Mouse (Mus musculus): ENCODE results near the gene Gga1. TPM values are rescaled to one million over a fixed set of nuclear protein-coding genes. Genes with fewer than 3 reads are reported as not detected.

Gga1 gene
- polyA plus RNA-seq, 1 experiment from 2014 or later: 47.1 TPM

DNA sequence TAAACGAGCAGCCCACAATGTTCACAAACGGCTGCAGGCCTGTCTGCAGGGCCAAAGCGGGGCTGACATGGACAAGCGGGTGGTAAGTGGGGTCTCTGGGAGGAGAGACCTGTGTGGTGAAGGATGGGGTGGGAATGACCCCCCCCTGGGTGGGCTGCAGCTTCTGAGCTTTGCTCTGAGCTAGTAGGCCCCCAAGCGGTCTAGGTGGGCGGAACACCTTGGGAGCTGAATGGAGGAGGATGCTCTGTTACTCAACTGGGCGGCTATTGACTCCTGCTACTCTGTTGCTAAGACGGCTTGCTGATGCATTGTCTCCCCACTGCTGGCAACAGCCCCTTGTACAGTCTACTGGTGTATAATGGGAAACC is 24.4 kb downstream of the Gga1 start:
- Histone ChIP-seq H3K27me3 (replicated peaks) (no peaks in the 10 kb centered on the region), H3K36me3 (peaks cover 25% of the 10 kb centered on the region), H3K4me1 (peaks cover 45% of the 10 kb centered on the region), H3K9ac (0 out of 2 replicates have a peak overlapping the region, but pooled peaks have one; percentile 84), H3K9me3 (no peaks in the 10 kb centered on the region), H3K4me3 (replicated peaks) (peak overlapping the region; percentile 86), H3K4me2 (peak overlapping the region; percentile 83), H3K27ac (peak overlapping the region; percentile 84)
- ATAC-seq (ENCODE audit: insufficient read depth, low FRiP score, low read depth): no peak
- 38% methylated on average over 8 of the region's 8 CpGs for WGBS

DNA sequence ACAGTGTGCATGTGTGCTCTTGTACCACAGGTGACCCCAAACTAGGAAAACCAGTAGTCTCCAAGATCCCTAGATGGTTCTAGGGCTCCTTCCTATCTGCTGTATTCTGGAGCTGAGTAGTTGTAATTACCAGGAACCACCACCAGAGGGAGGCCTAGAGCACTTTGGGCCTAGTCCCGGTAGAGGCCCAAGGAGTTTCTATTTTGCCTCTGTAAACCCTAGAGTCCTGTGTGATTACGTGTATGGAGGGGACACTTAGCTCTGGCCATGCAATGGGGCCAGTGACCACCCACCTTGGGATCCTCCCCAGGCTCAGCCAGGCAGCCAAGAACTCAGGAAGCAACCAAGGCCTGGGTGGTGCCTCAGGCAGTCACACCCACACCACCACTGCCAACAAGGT is 26.3 kb downstream of the Gga1 start:
- H3K4me1 ChIP-seq: peaks cover 32% of the 10 kb centered on the region
- ATAC-seq (ENCODE audit: insufficient read depth, low FRiP score, low read depth): 0 out of 2 replicates have a peak, but pooled peaks have one; percentile 3
- peaks cover 40% of the 10 kb centered on the region for H3K36me3 ChIP-seq
- no peak overlapping the region for H3K4me3 ChIP-seq (replicated peaks)
- H3K9me3 ChIP-seq: no peaks in the 10 kb centered on the region
- no peak overlapping the region for H3K4me2 ChIP-seq
- no peaks in the 10 kb centered on the region for H3K27me3 ChIP-seq (replicated peaks)
- 5% methylated on average over 2 of the region's 2 CpGs for WGBS
- no peak overlapping the region for H3K9ac ChIP-seq
- no peak overlapping the region for H3K27ac ChIP-seq

DNA sequence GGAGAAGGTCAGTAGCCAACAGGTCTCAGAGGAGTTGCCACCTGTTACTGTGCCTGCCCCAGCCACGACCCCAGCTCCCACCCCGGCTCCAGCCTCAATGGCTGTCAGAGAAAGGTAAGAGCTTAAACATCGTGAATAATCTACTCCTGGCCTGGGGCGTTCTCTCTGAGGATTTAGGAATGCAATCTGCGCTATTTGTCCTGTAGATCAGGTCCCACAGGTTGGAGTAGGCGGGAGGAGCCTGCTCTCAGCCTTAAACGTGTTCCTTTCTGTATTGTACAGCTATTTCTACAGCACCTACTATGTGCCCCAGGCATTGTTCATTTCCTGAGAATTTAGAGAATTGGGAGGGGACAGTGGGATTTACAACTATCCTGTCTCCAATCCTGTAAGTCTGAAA is 31.4 kb downstream of the Gga1 start:
- Histone ChIP-seq H3K4me1 (peaks cover 3% of the 10 kb centered on the region; the same call in 1 of the 2 replicates), H3K9ac (no peak overlapping the region), H3K9me3 (no peaks in the 10 kb centered on the region), H3K27me3 (replicated peaks) (no peaks in the 10 kb centered on the region), H3K36me3 (peaks cover 52% of the 10 kb centered on the region), H3K27ac (no peak overlapping the region), H3K4me3 (replicated peaks) (no peak overlapping the region), H3K4me2 (no peak overlapping the region)
- WGBS: 69% methylated on average over 7 of the region's 7 CpGs
- no peak for ATAC-seq (ENCODE audit: insufficient read depth, low FRiP score, low read depth)

DNA sequence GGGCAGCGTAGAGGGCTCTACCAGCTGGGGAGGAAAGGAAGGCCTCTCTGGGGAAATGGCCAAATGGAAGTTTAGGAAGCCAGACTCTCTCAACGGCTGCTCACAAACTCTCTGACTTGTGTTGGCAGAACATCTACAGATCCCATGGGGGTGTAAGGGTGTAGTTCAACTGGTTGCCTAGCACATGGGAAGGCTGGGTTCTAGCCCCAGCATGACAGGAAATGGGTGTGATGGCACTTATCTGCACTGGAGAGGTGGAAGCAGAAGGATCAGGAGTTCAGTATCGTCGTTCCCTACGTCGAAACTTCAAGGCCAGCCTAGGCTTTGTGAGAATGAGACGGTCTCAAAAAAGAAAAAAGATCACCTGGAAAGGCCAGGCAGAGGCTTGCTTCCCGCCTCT is 32.0 kb downstream of the Gga1 start:
- no peaks in the 10 kb centered on the region; the same call in 1 of the 2 replicates for H3K4me1 ChIP-seq
- WGBS: 83% methylated on average over 8 of the region's 8 CpGs
- H3K36me3 ChIP-seq: peaks cover 51% of the 10 kb centered on the region
- no peak for ATAC-seq (ENCODE audit: insufficient read depth, low FRiP score, low read depth)
- no peaks in the 10 kb centered on the region for H3K9me3 ChIP-seq
- H3K4me3 ChIP-seq (replicated peaks): no peak overlapping the region
- no peaks in the 10 kb centered on the region for H3K27me3 ChIP-seq (replicated peaks)
- no peak overlapping the region for H3K9ac ChIP-seq
- H3K27ac ChIP-seq: no peak overlapping the region
- no peak overlapping the region for H3K4me2 ChIP-seq

DNA sequence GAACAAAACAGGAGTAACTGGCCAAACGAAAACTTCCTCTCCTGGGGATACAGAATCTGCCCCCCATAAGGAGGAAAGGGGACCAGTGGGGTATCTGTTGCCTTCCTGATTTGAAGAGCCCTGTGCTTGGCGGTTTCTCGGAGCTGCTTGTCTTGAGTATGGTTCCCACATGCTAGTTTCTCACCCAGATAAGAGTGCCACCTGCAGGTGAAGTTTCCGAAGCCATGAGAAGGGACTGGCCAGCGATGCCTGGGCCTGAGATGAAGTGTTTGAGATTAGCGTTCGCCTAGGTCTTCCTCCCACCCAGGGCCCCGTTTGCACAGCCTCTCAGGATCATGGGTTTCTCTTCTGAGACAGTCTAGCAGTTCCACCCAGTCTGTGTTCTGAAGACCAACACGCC is 35.0 kb downstream of the Gga1 start:
- Histone ChIP-seq H3K9ac (no peak overlapping the region), H3K4me1 (peaks cover 25% of the 10 kb centered on the region), H3K4me3 (replicated peaks) (no peak overlapping the region), H3K27me3 (replicated peaks) (no peaks in the 10 kb centered on the region), H3K36me3 (peaks cover 22% of the 10 kb centered on the region), H3K4me2 (no peak overlapping the region), H3K27ac (no peak overlapping the region), H3K9me3 (no peaks in the 10 kb centered on the region)
- 34% methylated on average over 9 of the region's 9 CpGs for whole genome bisulfite sequencing
- ATAC-seq (ENCODE audit: insufficient read depth, low FRiP score, low read depth): no peak

DNA sequence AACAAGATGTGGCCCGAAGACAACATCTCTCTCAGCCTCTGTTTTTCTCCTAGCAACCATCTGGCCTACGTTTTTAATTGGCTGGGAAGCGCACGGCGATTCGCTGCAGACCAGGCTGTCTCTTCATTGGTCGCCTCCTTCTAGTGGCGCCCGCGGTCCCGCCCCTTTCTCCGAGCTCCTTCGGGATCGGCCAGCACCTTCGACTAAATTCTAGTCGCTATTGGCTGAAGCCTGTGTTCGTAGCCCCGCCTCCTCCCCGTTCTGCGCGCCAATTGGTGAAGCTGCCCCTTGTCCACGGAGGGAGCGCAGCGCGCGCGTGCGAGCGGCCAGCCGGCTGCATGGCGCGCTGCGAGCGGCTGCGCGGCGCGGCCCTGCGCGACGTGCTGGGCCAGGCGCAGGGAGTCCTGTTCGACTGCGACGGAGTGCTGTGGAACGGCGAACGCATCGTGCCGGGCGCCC is 36.7 kb downstream of the Gga1 start, which contains the start of gene Pdxp:
Gene Pdxp, plus strand, starts transcription at position 288 of the 459 bp plus-strand sequence.
- peak; percentile 93 for ATAC-seq (ENCODE audit: insufficient read depth, low FRiP score, low read depth)
- no peaks in the 10 kb centered on the region for H3K27me3 ChIP-seq (replicated peaks)
- H3K4me1 ChIP-seq: peaks cover 25% of the 10 kb centered on the region
- H3K27ac ChIP-seq: peak within 1 kb of the TSS; percentile 89
- H3K4me3 ChIP-seq (replicated peaks): peak within 1 kb of the TSS; percentile 72
- H3K9me3 ChIP-seq: no peaks in the 10 kb centered on the region
- H3K36me3 ChIP-seq: peaks cover 7% of the 10 kb centered on the region; the same call in 1 of the 2 replicates
- under 1% methylated on average over 50 of the region's 51 CpGs for WGBS
- H3K4me2 ChIP-seq: peak within 1 kb of the TSS; percentile 99
- H3K9ac ChIP-seq: peak within 1 kb of the TSS; percentile 57

DNA sequence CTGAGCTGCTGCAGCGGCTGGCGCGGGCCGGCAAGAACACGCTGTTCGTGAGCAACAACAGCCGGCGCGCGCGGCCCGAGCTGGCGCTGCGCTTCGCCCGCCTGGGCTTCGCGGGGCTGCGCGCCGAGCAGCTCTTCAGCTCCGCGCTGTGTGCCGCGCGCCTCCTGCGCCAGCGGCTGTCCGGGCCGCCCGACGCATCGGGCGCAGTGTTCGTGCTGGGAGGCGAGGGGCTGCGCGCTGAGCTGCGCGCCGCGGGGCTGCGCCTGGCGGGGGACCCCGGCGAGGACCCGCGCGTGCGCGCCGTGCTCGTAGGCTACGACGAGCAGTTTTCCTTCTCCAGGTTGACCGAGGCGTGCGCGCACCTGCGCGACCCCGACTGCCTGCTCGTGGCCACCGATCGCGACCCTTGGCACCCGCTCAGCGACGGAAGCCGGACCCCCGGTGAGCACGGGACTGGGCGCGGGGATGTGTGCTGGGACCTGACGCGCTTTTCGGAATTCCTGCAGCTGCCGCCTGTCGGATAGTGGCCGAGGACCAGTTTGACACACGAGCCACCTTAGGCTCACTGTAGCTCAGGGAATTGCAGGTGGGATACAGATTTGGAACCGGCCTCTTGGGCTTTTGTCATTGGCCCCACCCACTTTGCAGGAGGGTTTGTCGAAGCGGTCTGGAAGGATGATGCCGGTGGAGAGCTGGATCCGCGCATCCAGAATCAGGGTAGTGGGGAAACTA is 37.3 kb downstream of the Gga1 start:
- Histone ChIP-seq H3K27me3 (replicated peaks) (no peaks in the 10 kb centered on the region), H3K27ac (peak overlapping the region; percentile 89), H3K4me2 (peak overlapping the region; percentile 99), H3K4me3 (replicated peaks) (peak overlapping the region; percentile 72), H3K9me3 (no peaks in the 10 kb centered on the region), H3K36me3 (peaks cover 4% of the 10 kb centered on the region; the same call in 1 of the 2 replicates), H3K4me1 (peaks cover 25% of the 10 kb centered on the region), H3K9ac (peak overlapping the region; percentile 57)
- peak; percentile 52 for ATAC-seq (ENCODE audit: insufficient read depth, low FRiP score, low read depth)
- under 1% methylated on average over 82 of the region's 87 CpGs for WGBS

DNA sequence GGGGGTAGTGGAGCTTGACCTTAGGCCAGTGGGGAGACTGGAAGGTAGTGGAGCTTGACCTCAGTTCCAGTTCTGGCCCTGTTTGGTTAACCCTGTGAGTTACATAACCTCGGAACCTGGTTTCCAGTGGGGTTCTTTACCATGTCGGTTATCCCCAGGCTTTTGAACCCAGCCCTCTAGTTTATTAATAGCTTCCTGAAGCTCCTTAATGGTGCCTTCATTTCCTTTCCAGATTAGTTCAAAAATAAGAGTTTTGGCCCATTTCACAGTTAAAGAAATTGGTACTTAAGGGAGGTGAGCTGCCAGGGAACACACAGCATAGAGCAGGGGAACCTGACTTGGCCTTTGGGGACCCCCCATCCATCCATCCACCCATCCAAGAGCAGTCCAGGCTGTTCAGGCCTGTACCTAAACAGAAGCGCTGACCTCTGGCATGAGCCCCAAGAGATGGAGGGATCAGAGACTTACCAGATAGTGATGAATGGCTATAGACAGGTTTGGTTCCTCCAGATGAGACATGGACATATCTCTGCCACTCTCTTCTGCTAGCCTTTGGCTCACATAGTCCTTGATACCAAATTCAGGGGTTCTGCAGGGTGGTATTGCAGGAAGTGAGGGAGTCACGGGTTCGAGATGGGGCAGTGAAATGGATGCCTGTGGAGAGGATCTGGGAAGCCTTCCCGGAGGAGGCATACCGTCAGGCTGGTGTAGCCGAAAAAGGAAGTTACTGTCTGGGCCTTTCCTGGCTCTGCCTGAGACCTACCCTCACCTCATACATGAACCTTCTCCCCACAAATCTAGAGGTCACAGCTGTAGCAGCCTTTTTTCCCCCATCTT is 38.1 kb downstream of the Gga1 start:
- no peaks in the 10 kb centered on the region for H3K27me3 ChIP-seq (replicated peaks)
- no peak overlapping the region for H3K27ac ChIP-seq
- no peak for ATAC-seq (ENCODE audit: insufficient read depth, low FRiP score, low read depth)
- peak overlapping the region; percentile 72 for H3K4me3 ChIP-seq (replicated peaks)
- H3K9me3 ChIP-seq: no peaks in the 10 kb centered on the region
- WGBS: 40% methylated on average over 8 of the region's 8 CpGs
- H3K36me3 ChIP-seq: peaks cover 6% of the 10 kb centered on the region; the same call in 1 of the 2 replicates
- H3K4me2 ChIP-seq: peak overlapping the region; percentile 99
- peak overlapping the region; percentile 57; the same call in 1 of the 2 replicates for H3K9ac ChIP-seq
- peaks cover 25% of the 10 kb centered on the region for H3K4me1 ChIP-seq

DNA sequence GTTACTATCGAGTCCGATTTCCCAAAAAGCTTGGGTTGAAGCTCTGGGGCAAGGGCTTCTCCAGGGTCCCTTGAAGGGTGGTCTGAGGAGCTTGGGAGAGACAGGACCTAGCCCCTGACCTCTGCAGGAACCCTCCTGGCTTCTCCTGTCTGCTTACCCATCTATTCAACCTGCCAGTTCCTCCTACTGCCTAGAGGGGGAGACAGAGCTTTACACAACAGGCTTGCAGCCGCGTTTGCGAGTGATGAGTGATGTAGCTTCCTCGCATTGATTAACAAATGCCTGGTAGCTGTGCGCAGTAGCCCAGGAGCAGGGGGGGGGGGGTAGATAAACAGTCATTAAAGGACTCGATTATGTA is 38.6 kb downstream of the Gga1 start:
- Histone ChIP-seq H3K4me1 (peaks cover 25% of the 10 kb centered on the region), H3K4me2 (peak overlapping the region; percentile 99), H3K9ac (no peak overlapping the region), H3K27me3 (replicated peaks) (no peaks in the 10 kb centered on the region), H3K9me3 (no peaks in the 10 kb centered on the region), H3K4me3 (replicated peaks) (peak overlapping the region; percentile 72; the same call in 1 of the 2 replicates), H3K36me3 (0 out of 2 replicates have a peak, but pooled peaks cover 4% of the 10 kb centered on the region), H3K27ac (no peak overlapping the region)
- ATAC-seq (ENCODE audit: insufficient read depth, low FRiP score, low read depth): no peak
- WGBS: 7% methylated on average over 8 of the region's 8 CpGs

DNA sequence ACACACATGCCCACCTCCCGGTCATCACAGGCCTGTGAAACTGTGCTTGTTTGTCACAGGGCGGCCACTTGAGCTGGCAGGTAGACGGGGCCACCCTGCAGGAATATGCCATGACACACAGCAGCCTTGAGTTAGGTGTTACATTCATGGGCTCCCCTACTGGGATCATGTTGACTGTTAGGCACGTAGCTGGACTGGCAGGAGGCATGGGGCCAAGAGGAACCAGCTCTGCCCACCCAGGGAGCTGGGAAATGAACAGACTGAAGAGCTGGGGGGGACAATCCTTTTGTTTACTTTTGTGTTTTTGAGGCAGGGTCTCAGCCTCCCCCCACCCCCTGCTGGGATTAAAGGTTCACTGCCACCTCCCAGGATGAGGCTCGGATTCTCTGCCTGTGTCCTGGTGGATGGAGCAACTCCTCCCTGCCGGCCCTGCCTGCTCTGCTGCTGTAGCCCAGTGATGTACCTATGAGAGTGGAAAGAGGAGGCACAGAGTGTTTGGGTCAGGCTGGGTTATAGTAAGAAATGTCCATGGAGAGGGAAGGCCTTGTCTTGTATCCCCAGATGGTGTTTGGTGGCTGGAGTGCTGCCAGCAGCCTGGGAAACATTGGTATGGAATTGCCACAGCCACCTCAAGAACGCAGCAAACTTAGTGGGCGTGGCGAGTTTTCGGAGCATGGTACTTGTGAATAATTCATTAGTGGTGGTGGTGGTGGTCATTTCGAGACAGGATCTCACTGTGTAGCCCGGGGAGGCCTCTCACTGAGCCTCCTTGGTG is 39.2 kb downstream of the Gga1 start:
- Histone ChIP-seq H3K4me3 (replicated peaks) (no peak overlapping the region), H3K9ac (no peak overlapping the region), H3K4me2 (peak overlapping the region; percentile 44), H3K36me3 (0 out of 2 replicates have a peak, but pooled peaks cover 4% of the 10 kb centered on the region), H3K4me1 (peaks cover 25% of the 10 kb centered on the region), H3K27ac (no peak overlapping the region), H3K9me3 (no peaks in the 10 kb centered on the region), H3K27me3 (replicated peaks) (no peaks in the 10 kb centered on the region)
- no peak for ATAC-seq (ENCODE audit: insufficient read depth, low FRiP score, low read depth)
- 54% methylated on average over 12 of the region's 12 CpGs for WGBS

DNA sequence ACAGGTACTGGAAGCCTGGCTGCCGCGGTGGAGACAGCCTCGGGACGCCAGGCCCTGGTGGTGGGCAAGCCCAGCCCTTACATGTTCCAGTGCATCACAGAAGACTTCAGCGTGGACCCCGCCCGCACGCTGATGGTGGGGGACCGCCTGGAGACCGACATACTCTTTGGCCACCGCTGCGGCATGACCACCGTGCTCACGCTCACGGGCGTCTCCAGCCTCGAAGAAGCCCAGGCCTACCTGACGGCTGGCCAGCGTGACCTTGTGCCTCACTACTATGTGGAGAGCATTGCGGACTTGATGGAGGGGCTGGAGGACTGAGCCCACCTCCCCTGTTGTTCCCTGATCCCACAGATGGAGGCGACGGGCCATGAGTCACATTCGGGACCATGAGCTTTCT is 41.1 kb downstream of the Gga1 start:
- H3K4me1 ChIP-seq: peaks cover 25% of the 10 kb centered on the region
- 90% methylated on average over 23 of the region's 23 CpGs for WGBS
- H3K36me3 ChIP-seq: 0 out of 2 replicates have a peak, but pooled peaks cover 4% of the 10 kb centered on the region
- no peak overlapping the region for H3K4me3 ChIP-seq (replicated peaks)
- no peaks in the 10 kb centered on the region for H3K9me3 ChIP-seq
- H3K27ac ChIP-seq: no peak overlapping the region
- H3K4me2 ChIP-seq: no peak overlapping the region
- ATAC-seq (ENCODE audit: insufficient read depth, low FRiP score, low read depth): no peak
- no peaks in the 10 kb centered on the region for H3K27me3 ChIP-seq (replicated peaks)
- H3K9ac ChIP-seq: no peak overlapping the region

Data from stomach, embryonic 15.5 days (tissue).